Mouse (Mus musculus) MEL (cell line): ENCODE measurements around the gene Pank4.

ENCODE experiments used
- E2F4 ChIP-seq: IDR thresholded peaks from 2 replicates; pipeline ENCODE4 v1.6.1; 2011; ENCODE audit warnings: low read depth, low read length, improper control_type of control experiment, borderline replicate concordance
- EP300 ChIP-seq, 2 experiments: IDR thresholded peaks; 2 replicates each; pipeline ENCODE4 v1.6.1; 2011; ENCODE audit warnings: improper control_type of control experiment in 2 of 2, low read length in 2 of 2, low read depth in 1 of 2, mild to moderate bottlenecking in 1 of 2
- GATA1 ChIP-seq: IDR thresholded peaks from 2 replicates; pipeline ENCODE4 v1.6.1; 2011; ENCODE audit warnings: low read depth, low read length, improper control_type of control experiment
- JUND ChIP-seq: IDR thresholded peaks from 2 replicates; pipeline ENCODE4 v1.6.1; 2011; ENCODE audit warnings: low read depth, mild to moderate bottlenecking, improper control_type of control experiment, low read length
- MYC ChIP-seq: IDR thresholded peaks from 2 replicates; pipeline ENCODE4 v1.6.1; 2011; ENCODE audit warnings: low read depth, mild to moderate bottlenecking, low read length, improper control_type of control experiment, moderate library complexity
- NELFE ChIP-seq: IDR thresholded peaks from 2 replicates; pipeline ENCODE4 v1.6.1; 2011; ENCODE audit warnings: low read depth, low read length, improper control_type of control experiment
- POLR2A ChIP-seq, 2 experiments: IDR thresholded peaks; 2 replicates each; pipeline ENCODE4 v1.6.1; 2011 to 2012; ENCODE audit warnings: low read length in 2 of 2, mild to moderate bottlenecking in 2 of 2, control low read depth in 1 of 2, improper control_type of control experiment in 1 of 2, low read depth in 1 of 2, moderate library complexity in 1 of 2; ENCODE audit not compliant: control insufficient read depth in 1 of 2, insufficient read depth in 1 of 2, poor library complexity in 1 of 2
- RCOR1 ChIP-seq: IDR thresholded peaks from 2 replicates; pipeline ENCODE4 v1.6.1; 2012; ENCODE audit warnings: low read depth, mild to moderate bottlenecking, inconsistent platforms, low read length, improper control_type of control experiment

DNA sequence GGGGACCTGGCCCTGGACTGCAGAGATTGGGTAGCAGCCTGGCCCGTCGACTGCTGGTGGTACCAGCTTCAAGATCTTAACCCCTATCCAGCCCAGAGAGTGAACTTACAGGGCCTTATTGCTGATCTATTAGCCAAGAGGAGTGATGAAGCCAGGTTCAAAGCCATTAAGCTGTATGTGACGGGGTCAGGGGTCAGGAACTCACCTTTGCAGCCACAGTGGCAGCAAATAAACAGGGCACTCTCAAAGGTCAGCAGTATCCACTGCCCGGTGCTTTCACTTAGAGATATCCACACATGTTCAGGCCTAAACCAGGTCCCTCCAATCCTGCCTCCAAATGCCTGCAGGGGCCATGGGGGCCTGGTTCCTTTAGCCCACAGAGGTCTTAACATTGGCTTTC, 51.6 kb downstream of the Pank4 start:
- TF ChIP-seq RCOR1 (no peak), POLR2A (IDR thresholded peaks at IDR 0.05; ENCODE audit: control insufficient read depth in 1 of 2, insufficient read depth in 1 of 2, low read depth in 1 of 2, low read length in 2 of 2, poor library complexity in 1 of 2) (no peak), JUND (no peak), NELFE (no peak), E2F4 (no peak), MYC (no peak), EP300 (IDR thresholded peaks at IDR 0.05; ENCODE audit: low read depth in 1 of 2, low read length in 2 of 2) (no peak), GATA1 (no peak)
